Mouse (Mus musculus): ENCODE data around the gene B3galt4. TPM values are rescaled to one million over a fixed set of nuclear protein-coding genes. Genes with fewer than 3 reads are reported as not detected.
"Not testable (repeated sequence)": the region's sequence is repeated elsewhere in the genome, so short reads cannot be mapped to it uniquely, and the experiment has no call there.

Gene B3galt4
- total and polyA plus RNA-seq, 3 experiments, result 1.9 to 10.9 (median 3.6) TPM

DNA sequence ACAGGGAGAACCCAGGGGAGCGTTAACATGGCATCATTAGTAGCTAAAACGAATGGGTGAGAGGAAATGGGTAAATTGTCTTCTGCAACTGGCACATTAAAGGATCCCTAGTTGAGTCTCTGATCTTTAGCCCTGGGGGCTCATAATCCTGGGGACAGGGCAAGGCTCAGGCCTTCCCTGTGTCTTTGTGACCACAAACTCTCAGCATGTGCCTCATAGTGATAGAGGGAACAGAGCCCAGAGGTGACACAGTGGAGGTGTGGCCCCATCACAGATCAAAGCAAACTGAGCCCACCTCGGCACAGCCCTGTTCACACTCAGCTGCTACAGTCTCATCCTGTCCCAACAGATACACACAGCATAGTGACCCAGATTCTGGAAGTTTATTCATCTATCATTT is 44.4 kb upstream of the B3galt4 start:
- Histone ChIP-seq H3K36me3 (replicated peaks) (no peaks in the 10 kb centered on the region), H3K27me3 (ENCODE audit: insufficient read depth, low read length) (peaks cover 22% of the 10 kb centered on the region), H3K9me3 (replicated peaks) (peaks cover 12% of the 10 kb centered on the region), H3K4me3 (ENCODE audit: low read depth, low read length) (no peak overlapping the region), H3K4me1 (ENCODE audit: insufficient read depth, low read depth, low read length) (peaks cover 6% of the 10 kb centered on the region; the same call in 1 of the 2 replicates)
- TF ChIP-seq TAL1 (conservative IDR thresholded peaks at IDR 0.05; ENCODE audit: low read depth, low read length) (no peak), CTCF (IDR thresholded peaks at IDR 0.05; ENCODE audit: low read depth, low read length) (no peak), GATA1 (IDR thresholded peaks at IDR 0.05; ENCODE audit: borderline replicate concordance, low read length) (no peak), POLR2AphosphoS5 (IDR thresholded peaks at IDR 0.05; ENCODE audit: insufficient replicate concordance, low read depth, low read length) (no peak), GATA2 (IDR thresholded peaks at IDR 0.05; ENCODE audit: borderline replicate concordance, low read depth, low read length) (no peak)
- DNase-seq (ENCODE audit: low spot score) (no peak), ATAC-seq (ENCODE audit: extremely low read depth, insufficient number of reproducible peaks, low FRiP score, poor library complexity, severe bottlenecking) (no peak)

DNA sequence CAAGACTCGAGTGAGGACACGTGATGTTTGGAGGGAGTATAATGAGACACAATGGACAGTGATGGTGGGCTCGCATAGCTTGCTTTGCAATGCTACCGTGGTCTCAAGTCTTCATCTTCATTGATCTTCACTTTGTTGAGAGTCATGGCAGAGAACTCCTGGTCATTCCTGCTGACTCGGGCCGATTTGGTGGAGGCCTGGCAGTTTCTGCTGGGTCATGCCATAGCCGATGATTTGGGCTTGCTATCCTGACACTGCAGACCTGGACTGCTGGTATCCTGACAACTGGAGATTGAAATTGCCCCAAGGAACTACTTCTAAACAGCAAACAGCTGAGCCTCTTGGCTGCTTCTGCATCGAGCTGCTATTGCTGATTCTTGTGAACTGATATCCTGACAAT is 43.7 kb upstream of the B3galt4 start:
- H3K36me3 ChIP-seq (replicated peaks), result no peaks in the 10 kb centered on the region
- no peak overlapping the region for H3K4me3 ChIP-seq (ENCODE audit: low read depth, low read length)
- DNase-seq (ENCODE audit: low spot score) (no peak), ATAC-seq (ENCODE audit: extremely low read depth, insufficient number of reproducible peaks, low FRiP score, poor library complexity, severe bottlenecking) (no peak)
- peaks cover 6% of the 10 kb centered on the region; the same call in 1 of the 2 replicates for H3K4me1 ChIP-seq (ENCODE audit: insufficient read depth, low read depth, low read length)
- TF ChIP-seq GATA2 (IDR thresholded peaks at IDR 0.05; ENCODE audit: borderline replicate concordance, low read depth, low read length), result no peak
- TF ChIP-seq GATA1 (IDR thresholded peaks at IDR 0.05; ENCODE audit: borderline replicate concordance, low read length), result no peak
- TF ChIP-seq CTCF (IDR thresholded peaks at IDR 0.05; ENCODE audit: low read depth, low read length), result no peak
- TF ChIP-seq POLR2AphosphoS5 (IDR thresholded peaks at IDR 0.05; ENCODE audit: insufficient replicate concordance, low read depth, low read length), result no peak
- TF ChIP-seq TAL1 (conservative IDR thresholded peaks at IDR 0.05; ENCODE audit: low read depth, low read length), result no peak
- H3K9me3 ChIP-seq (replicated peaks), result peaks cover 8% of the 10 kb centered on the region
- peaks cover 15% of the 10 kb centered on the region for H3K27me3 ChIP-seq (ENCODE audit: insufficient read depth, low read length)

GRCm38 (mm10) chr17:33991788-33992664 is 40.7 kb upstream of the B3galt4 start:
- Histone ChIP-seq H3K4me3 (ENCODE audit: low read depth, low read length) (no peak overlapping the region), H3K4me1 (ENCODE audit: insufficient read depth, low read depth, low read length) (peaks cover 6% of the 10 kb centered on the region; the same call in 1 of the 2 replicates), H3K36me3 (replicated peaks) (no peaks in the 10 kb centered on the region), H3K9me3 (replicated peaks) (no peaks in the 10 kb centered on the region), H3K27me3 (ENCODE audit: insufficient read depth, low read length) (peaks cover 18% of the 10 kb centered on the region)
- DNase-seq (ENCODE audit: low spot score) (no peak), ATAC-seq (ENCODE audit: extremely low read depth, insufficient number of reproducible peaks, low FRiP score, poor library complexity, severe bottlenecking) (no peak)
- TF ChIP-seq GATA2 (IDR thresholded peaks at IDR 0.05; ENCODE audit: borderline replicate concordance, low read depth, low read length) (no peak), CTCF (IDR thresholded peaks at IDR 0.05; ENCODE audit: low read depth, low read length) (peak; percentile 62)

GRCm38 (mm10) chr17:33982136-33982535 is 30.8 kb upstream of the B3galt4 start:
- Histone ChIP-seq H3K27me3 (ENCODE audit: insufficient read depth, low read length) (peaks cover 15% of the 10 kb centered on the region), H3K4me1 (ENCODE audit: insufficient read depth, low read depth, low read length) (peaks cover 47% of the 10 kb centered on the region)
- H3K9me3 ChIP-seq (replicated peaks); H3K36me3 ChIP-seq (replicated peaks); ATAC-seq (ENCODE audit: extremely low read depth, insufficient number of reproducible peaks, low FRiP score, poor library complexity, severe bottlenecking); H3K4me3 ChIP-seq (ENCODE audit: low read depth, low read length); DNase-seq (ENCODE audit: low spot score): not testable (repeated sequence)
- peak; percentile 36 for TF ChIP-seq CTCF (IDR thresholded peaks at IDR 0.05; ENCODE audit: low read depth, low read length)

GRCm38 (mm10) chr17:33981192-33981909 is 30.1 kb upstream of the B3galt4 start:
- Histone ChIP-seq H3K27me3 (ENCODE audit: insufficient read depth, low read length) (peaks cover 15% of the 10 kb centered on the region), H3K4me1 (ENCODE audit: insufficient read depth, low read depth, low read length) (peaks cover 48% of the 10 kb centered on the region), H3K4me3 (ENCODE audit: low read depth, low read length) (peak overlapping the region; percentile 73)
- not testable (repeated sequence) for H3K9me3 ChIP-seq (replicated peaks); H3K36me3 ChIP-seq (replicated peaks)
- TF ChIP-seq CTCF (IDR thresholded peaks at IDR 0.05; ENCODE audit: low read depth, low read length), result peak; percentile 27; the same call in 1 of the 2 replicates
- ATAC-seq (ENCODE audit: extremely low read depth, insufficient number of reproducible peaks, low FRiP score, poor library complexity, severe bottlenecking) (peak; percentile 61; the same call in 1 of the 2 replicates), DNase-seq (ENCODE audit: low spot score) (peak; percentile 47)

GRCm38 (mm10) chr17:33980181-33981035 is 29.1 kb upstream of the B3galt4 start:
- H3K9me3 ChIP-seq (replicated peaks), result no peaks in the 10 kb centered on the region
- peaks cover 11% of the 10 kb centered on the region for H3K27me3 ChIP-seq (ENCODE audit: insufficient read depth, low read length)
- H3K4me3 ChIP-seq (ENCODE audit: low read depth, low read length), result peak overlapping the region; percentile 73; the same call in 1 of the 2 replicates
- peaks cover 6% of the 10 kb centered on the region for H3K36me3 ChIP-seq (replicated peaks)
- TF ChIP-seq GATA1 (IDR thresholded peaks at IDR 0.05; ENCODE audit: borderline replicate concordance, low read length) (no peak), TAL1 (conservative IDR thresholded peaks at IDR 0.05; ENCODE audit: low read depth, low read length) (no peak), CTCF (IDR thresholded peaks at IDR 0.05; ENCODE audit: low read depth, low read length) (no peak), GATA2 (IDR thresholded peaks at IDR 0.05; ENCODE audit: borderline replicate concordance, low read depth, low read length) (no peak), POLR2AphosphoS5 (IDR thresholded peaks at IDR 0.05; ENCODE audit: insufficient replicate concordance, low read depth, low read length) (no peak)
- DNase-seq (ENCODE audit: low spot score), result no peak
- no peak for ATAC-seq (ENCODE audit: extremely low read depth, insufficient number of reproducible peaks, low FRiP score, poor library complexity, severe bottlenecking)
- H3K4me1 ChIP-seq (ENCODE audit: insufficient read depth, low read depth, low read length), result peaks cover 48% of the 10 kb centered on the region

Measured in G1E (cell line).